Mouse (Mus musculus): ENCODE measurements around the gene Tax1bp1. TPM values are rescaled to one million over a fixed set of nuclear protein-coding genes. Genes with fewer than 3 reads are reported as not detected.

Tax1bp1 gene
- total and polyA plus RNA-seq, 3 experiments = 42.2 to 61.7 (median 61.6) TPM

GRCm38 (mm10) chr6:52765206-52765605 is 51.7 kb downstream of the Tax1bp1 start:
- H3K9ac ChIP-seq (ENCODE audit: insufficient read depth, low read depth) = no peak overlapping the region
- no peak overlapping the region for H3K4me2 ChIP-seq (ENCODE audit: insufficient read depth, low read depth, poor library complexity, severe bottlenecking)
- no peak overlapping the region for H3K27ac ChIP-seq (ENCODE audit: insufficient read depth, low read depth)
- dilution Hi-C loops (cut with MboI; ENCODE audit: extremely low pct_ligation_motif_present, extremely low pct_unique_long_range_greater_than_20kb, low sequenced_read_pairs) (no loop called here), in situ Hi-C loops (cut with MboI; ENCODE audit: low pct_ligation_motif_present, low pct_unique_long_range_greater_than_20kb, low sequenced_read_pairs) (no loop called here)
- H3K27me3 ChIP-seq (replicated peaks) = no peaks in the 10 kb centered on the region
- no peak for DNase-seq (ENCODE audit: extremely low read depth)
- H3K36me3 ChIP-seq (replicated peaks in 1 of 2; ENCODE audit: control insufficient read depth in 1 of 2, insufficient read depth in 1 of 2, low read length in 1 of 2) = peaks cover 36 to 78% of the 10 kb centered on the region in 2 experiments
- H3K4me1 ChIP-seq (ENCODE audit: control insufficient read depth in 1 of 2, insufficient read depth in 2 of 2) = peaks cover 0 to 36% of the 10 kb centered on the region in 2 experiments; a peak in 2 of 4 replicates
- no peaks in the 10 kb centered on the region for H3K9me3 ChIP-seq (replicated peaks; ENCODE audit: low read length)
- TF ChIP-seq IRF4 (IDR thresholded peaks at IDR 0.05; ENCODE audit: low read depth, low read length) (no peak), ETS1 (conservative IDR thresholded peaks at IDR 0.05; ENCODE audit: low read depth, low read length) (no peak)
- no peak overlapping the region for H3K4me3 ChIP-seq (replicated peaks in 1 of 3; ENCODE audit: low read depth in 2 of 3, low read length in 2 of 3, poor library complexity in 1 of 3)
- H3K79me2 ChIP-seq (replicated peaks; ENCODE audit: control insufficient read depth, extremely low read depth, insufficient read depth, poor library complexity, severe bottlenecking) = no peaks in the 10 kb centered on the region

DNA sequence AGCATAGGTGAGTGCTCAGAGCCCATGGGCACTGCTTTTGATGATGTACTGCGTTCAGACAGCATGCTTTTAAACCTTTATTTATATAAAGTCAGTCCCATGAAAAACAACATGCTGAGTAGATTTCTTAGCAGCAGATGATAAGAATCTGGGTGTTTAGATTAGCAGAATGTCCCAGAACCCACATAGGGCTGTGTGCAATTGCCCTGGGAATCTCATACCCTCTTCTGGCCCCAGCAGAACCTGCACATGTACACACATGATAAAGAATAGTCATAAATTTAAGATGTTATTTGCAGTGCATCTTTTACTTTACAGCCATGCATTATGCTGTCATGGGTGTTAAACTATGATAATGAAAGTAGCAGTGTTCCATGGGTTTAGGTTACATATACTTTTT is 57.3 kb downstream of the Tax1bp1 start:
- no peak overlapping the region for H3K27ac ChIP-seq (ENCODE audit: insufficient read depth, low read depth)
- no peak overlapping the region for H3K4me3 ChIP-seq (replicated peaks in 1 of 3; ENCODE audit: low read depth in 2 of 3, low read length in 2 of 3, poor library complexity in 1 of 3)
- TF ChIP-seq ZKSCAN1 (IDR thresholded peaks at IDR 0.05; ENCODE audit: borderline replicate concordance, low read depth, low read length) = no peak
- no peak for TF ChIP-seq MYC (IDR thresholded peaks at IDR 0.05; ENCODE audit: low read depth, low read length)
- no peak for TF ChIP-seq TCF12 (IDR thresholded peaks at IDR 0.05; ENCODE audit: low read depth, low read length)
- no peak for TF ChIP-seq ZMIZ1 (IDR thresholded peaks at IDR 0.05; ENCODE audit: low read depth, low read length)
- no peak for TF ChIP-seq POLR2AphosphoS2 (IDR thresholded peaks at IDR 0.05; ENCODE audit: low read depth, low read length)
- no peak for TF ChIP-seq MEF2A (IDR thresholded peaks at IDR 0.05; ENCODE audit: borderline replicate concordance, low read depth, low read length)
- no peak for TF ChIP-seq USF2 (conservative IDR thresholded peaks at IDR 0.05; ENCODE audit: low read depth, low read length)
- TF ChIP-seq MAZ (IDR thresholded peaks at IDR 0.05; ENCODE audit: low read depth, low read length) = no peak
- no peak for TF ChIP-seq EP300 (IDR thresholded peaks at IDR 0.05; ENCODE audit: low read length)
- TF ChIP-seq ZC3H11A (IDR thresholded peaks at IDR 0.05; ENCODE audit: low read depth, low read length) = no peak
- no peak for TF ChIP-seq NELFE (IDR thresholded peaks at IDR 0.05; ENCODE audit: low read depth, low read length)
- no peak overlapping the region for H3K9ac ChIP-seq (ENCODE audit: insufficient read depth, low read depth)
- no peak overlapping the region for H3K4me2 ChIP-seq (ENCODE audit: insufficient read depth, low read depth, poor library complexity, severe bottlenecking)
- in situ Hi-C loops (cut with MboI; ENCODE audit: low pct_ligation_motif_present, low pct_unique_long_range_greater_than_20kb, low sequenced_read_pairs) = no loop called here
- H3K36me3 ChIP-seq (replicated peaks in 1 of 2; ENCODE audit: control insufficient read depth in 1 of 2, insufficient read depth in 1 of 2, low read length in 1 of 2) = peaks cover 29 to 58% of the 10 kb centered on the region in 2 experiments
- dilution Hi-C loops (cut with MboI; ENCODE audit: extremely low pct_ligation_motif_present, extremely low pct_unique_long_range_greater_than_20kb, low sequenced_read_pairs) = no loop called here
- DNase-seq (ENCODE audit: extremely low read depth) = no peak
- peaks cover 0 to 14% of the 10 kb centered on the region in 2 experiments; a peak in 2 of 4 replicates for H3K4me1 ChIP-seq (ENCODE audit: control insufficient read depth in 1 of 2, insufficient read depth in 2 of 2)
- no peaks in the 10 kb centered on the region for H3K9me3 ChIP-seq (replicated peaks; ENCODE audit: low read length)
- H3K27me3 ChIP-seq (replicated peaks) = no peaks in the 10 kb centered on the region
- no peaks in the 10 kb centered on the region for H3K79me2 ChIP-seq (replicated peaks; ENCODE audit: control insufficient read depth, extremely low read depth, insufficient read depth, poor library complexity, severe bottlenecking)

- Histone ChIP-seq H3K79me2 (replicated peaks; ENCODE audit: control insufficient read depth, extremely low read depth, insufficient read depth, poor library complexity, severe bottlenecking) (no peaks in the 10 kb centered on the region), H3K4me1 (ENCODE audit: control insufficient read depth in 1 of 2, insufficient read depth in 2 of 2) (peaks cover 0 to 12% of the 10 kb centered on the region in 2 experiments; a peak in 2 of 4 replicates), H3K4me2 (ENCODE audit: insufficient read depth, low read depth, poor library complexity, severe bottlenecking) (no peak overlapping the region), H3K9me3 (replicated peaks; ENCODE audit: low read length) (no peaks in the 10 kb centered on the region), H3K9ac (ENCODE audit: insufficient read depth, low read depth) (no peak overlapping the region), H3K4me3 (replicated peaks in 1 of 3; ENCODE audit: low read depth in 2 of 3, low read length in 2 of 3, poor library complexity in 1 of 3) (no peak overlapping the region), H3K27ac (ENCODE audit: insufficient read depth, low read depth) (no peak overlapping the region), H3K27me3 (replicated peaks) (no peaks in the 10 kb centered on the region), H3K36me3 (replicated peaks in 1 of 2; ENCODE audit: control insufficient read depth in 1 of 2, insufficient read depth in 1 of 2, low read length in 1 of 2) (peaks cover 13 to 36% of the 10 kb centered on the region in 2 experiments)
- no peak for TF ChIP-seq GABPA (IDR thresholded peaks at IDR 0.05; ENCODE audit: insufficient replicate concordance, low read depth, low read length)
- no peak for TF ChIP-seq UBTF (IDR thresholded peaks at IDR 0.05; ENCODE audit: low read depth, low read length)
- no peak for TF ChIP-seq ZKSCAN1 (IDR thresholded peaks at IDR 0.05; ENCODE audit: borderline replicate concordance, low read depth, low read length)
- no peak for TF ChIP-seq JUN (IDR thresholded peaks at IDR 0.05; ENCODE audit: insufficient read depth, low read depth, low read length)
- DNase-seq (ENCODE audit: extremely low read depth) = no peak
- dilution Hi-C loops (cut with MboI; ENCODE audit: extremely low pct_ligation_motif_present, extremely low pct_unique_long_range_greater_than_20kb, low sequenced_read_pairs) = no loop called here
- in situ Hi-C loops (cut with MboI; ENCODE audit: low pct_ligation_motif_present, low pct_unique_long_range_greater_than_20kb, low sequenced_read_pairs) = no loop called here
These were observed 59.6 kb downstream of the Tax1bp1 start for GRCm38 (mm10) chr6:52773132-52773531.
